Mouse (Mus musculus) liver, embryonic 15.5 days (tissue): Measurements from ENCODE around the gene Nat8f6. TPM values are rescaled to one million over a fixed set of nuclear protein-coding genes. Genes with fewer than 3 reads are reported as not detected.
A peak's percentile ranks its signal among the peaks of the same experiment; 100 is the strongest.
"Not testable (repeated sequence)": the region's sequence is repeated elsewhere in the genome, so short reads cannot be mapped to it uniquely, and the experiment has no call there.

Experiments
- ATAC-seq: fragments of 200-750 bp; cut with Nextera tagmentation; 2 replicates; pipeline ENCODE4 v1.8.0; 2017; ENCODE audit warnings: moderate number of reproducible peaks, mild to moderate bottlenecking, moderate library complexity; ENCODE audit not compliant: insufficient read depth
- H3K27ac ChIP-seq: fragments of 300-500 bp; sonication (generic); replicated peaks from 2 replicates; pipeline ENCODE4 v1.5.1; 2015; ENCODE audit warnings: mild to moderate bottlenecking, inconsistent platforms
- H3K27me3 ChIP-seq: fragments of 300-500 bp; sonication (generic); 2 replicates; pipeline ENCODE4 v1.6.1; 2015; ENCODE audit warnings: mild to moderate bottlenecking, inconsistent platforms
- H3K36me3 ChIP-seq: fragments of 300-500 bp; sonication (generic); replicated peaks from 2 replicates; pipeline ENCODE4 v1.6.1; 2015; ENCODE audit warnings: moderate library complexity, mild to moderate bottlenecking, inconsistent platforms
- H3K4me1 ChIP-seq: fragments of 300-500 bp; sonication (generic); replicated peaks from 2 replicates; pipeline ENCODE4 v1.6.1; 2015; ENCODE audit warnings: inconsistent platforms
- H3K4me2 ChIP-seq: fragments of 300-500 bp; sonication (generic); 2 replicates; pipeline ENCODE4 v1.6.1; 2015; ENCODE audit warnings: moderate library complexity, mild to moderate bottlenecking, inconsistent platforms
- H3K4me3 ChIP-seq: fragments of 300-500 bp; sonication (generic); replicated peaks from 2 replicates; pipeline ENCODE4 v1.5.1; 2015; ENCODE audit warnings: mild to moderate bottlenecking, inconsistent platforms
- H3K9ac ChIP-seq: fragments of 300-500 bp; sonication (generic); 2 replicates; pipeline ENCODE4 v1.6.1; 2015; ENCODE audit warnings: moderate library complexity, mild to moderate bottlenecking, inconsistent platforms
- H3K9me3 ChIP-seq: fragments of 300-500 bp; sonication (generic); replicated peaks from 2 replicates; pipeline ENCODE4 v1.6.1; 2016; ENCODE audit warnings: inconsistent platforms
- WGBS: fragments of 180-500 bp; shearing (Covaris S2); methylation state at CpG from one replicate; pipeline ENCODE4 v1.1.7; 2015; ENCODE audit warnings: mixed read lengths; ENCODE audit not compliant: insufficient replicate concordance; 5-methylcytosine and 5-hydroxymethylcytosine counted together
- polyA plus RNA-seq: library from polyadenylated mRNA; unstranded; fragments of >200 nt; fragmentation: Nextera tagmentation; extraction: Ambion mirVana; gene quantifications from 2 replicates; pipeline ENCODE4 v1.2.1, GENCODE M21; 2015

Gene Nat8f6
- polyA plus RNA-seq, 1 experiment from 2014 or later = not detected

DNA sequence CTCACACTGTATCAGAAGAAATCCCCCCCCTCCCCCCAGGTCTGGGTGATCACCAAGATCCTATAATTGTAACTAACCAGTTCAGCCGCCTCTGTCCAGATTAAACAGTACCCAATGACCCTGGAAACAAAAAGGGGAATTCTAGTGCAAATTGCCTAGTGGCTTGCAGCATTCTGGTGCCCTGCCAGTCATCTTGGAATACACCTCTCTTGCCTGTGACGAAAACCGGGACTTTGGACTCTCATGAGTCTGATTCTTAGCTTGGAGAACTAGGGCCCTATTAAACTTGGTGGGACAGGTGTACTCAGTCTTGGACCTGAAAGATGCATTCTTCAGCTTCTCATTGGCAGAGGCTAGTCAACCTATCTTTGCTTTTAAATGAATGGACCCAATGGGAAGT is 32.7 kb upstream of the Nat8f6 start:
- H3K27ac ChIP-seq = no peak overlapping the region
- ATAC-seq = no peak
- H3K9me3 ChIP-seq = no peaks in the 10 kb centered on the region
- no peak overlapping the region for H3K4me2 ChIP-seq
- no peak overlapping the region for H3K4me3 ChIP-seq
- H3K36me3 ChIP-seq = no peaks in the 10 kb centered on the region
- H3K9ac ChIP-seq = no peak overlapping the region
- 57% methylated on average over 3 of the region's 3 CpGs for WGBS
- H3K27me3 ChIP-seq = no peaks in the 10 kb centered on the region
- H3K4me1 ChIP-seq = 0 out of 2 replicates have a peak, but pooled peaks cover 2% of the 10 kb centered on the region

GRCm38 (mm10) chr6:85851062-85851773 is 30.5 kb upstream of the Nat8f6 start:
- WGBS = 51% methylated on average over 7 of the region's 7 CpGs
- Histone ChIP-seq H3K36me3 (no peaks in the 10 kb centered on the region), H3K4me2 (no peak overlapping the region), H3K4me1 (0 out of 2 replicates have a peak, but pooled peaks cover 2% of the 10 kb centered on the region), H3K9me3 (no peaks in the 10 kb centered on the region), H3K27me3 (no peaks in the 10 kb centered on the region), H3K9ac (no peak overlapping the region), H3K4me3 (no peak overlapping the region), H3K27ac (no peak overlapping the region)
- no peak for ATAC-seq

DNA sequence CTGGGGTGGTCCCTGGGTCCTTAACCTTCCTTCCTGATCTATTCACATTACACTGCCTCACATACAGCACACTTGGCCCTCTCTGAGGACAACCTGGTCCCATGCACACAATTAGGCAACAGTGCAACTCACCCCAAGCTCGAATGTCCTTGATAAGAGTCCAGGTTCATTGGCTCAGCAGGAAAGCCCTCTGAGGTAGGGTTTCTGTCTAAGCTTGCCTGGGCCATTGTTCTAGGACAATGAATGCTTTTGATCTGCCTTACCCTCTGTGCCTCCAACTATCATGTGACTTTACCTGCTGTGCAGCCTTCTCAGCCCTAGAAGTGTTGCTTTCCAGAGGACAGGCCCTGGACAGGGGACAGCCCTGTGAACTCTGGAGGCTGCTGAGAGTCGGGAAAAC is 28.5 kb upstream of the Nat8f6 start:
- no peak overlapping the region for H3K4me3 ChIP-seq
- H3K36me3 ChIP-seq = no peaks in the 10 kb centered on the region
- no peak overlapping the region for H3K9ac ChIP-seq
- H3K27ac ChIP-seq = no peak overlapping the region
- ATAC-seq = no peak
- 25% methylated on average over 2 of the region's 2 CpGs for WGBS
- 0 out of 2 replicates have a peak, but pooled peaks cover 2% of the 10 kb centered on the region for H3K4me1 ChIP-seq
- no peaks in the 10 kb centered on the region for H3K9me3 ChIP-seq
- H3K4me2 ChIP-seq = no peak overlapping the region
- no peaks in the 10 kb centered on the region for H3K27me3 ChIP-seq

GRCm38 (mm10) chr6:85848140-85848539 is 27.4 kb upstream of the Nat8f6 start:
- ATAC-seq = no peak
- Histone ChIP-seq H3K9ac (no peak overlapping the region), H3K4me3 (no peak overlapping the region), H3K27me3 (no peaks in the 10 kb centered on the region), H3K4me2 (no peak overlapping the region), H3K9me3 (no peaks in the 10 kb centered on the region), H3K4me1 (no peaks in the 10 kb centered on the region), H3K36me3 (no peaks in the 10 kb centered on the region), H3K27ac (no peak overlapping the region)
- 70% methylated on average over 4 of the region's 4 CpGs for WGBS

- no peaks in the 10 kb centered on the region for H3K36me3 ChIP-seq
- no peak overlapping the region for H3K27ac ChIP-seq
- H3K4me2 ChIP-seq = no peak overlapping the region
- no peak overlapping the region for H3K4me3 ChIP-seq
- H3K27me3 ChIP-seq = no peaks in the 10 kb centered on the region
- H3K4me1 ChIP-seq = no peaks in the 10 kb centered on the region
- no peak for ATAC-seq
- H3K9ac ChIP-seq = no peak overlapping the region
- WGBS = 17% methylated on average over 1 of the region's 1 CpGs
- H3K9me3 ChIP-seq = no peaks in the 10 kb centered on the region
Observed at GRCm38 (mm10) chr6:85846921-85847320, 26.2 kb upstream of the Nat8f6 start.

DNA sequence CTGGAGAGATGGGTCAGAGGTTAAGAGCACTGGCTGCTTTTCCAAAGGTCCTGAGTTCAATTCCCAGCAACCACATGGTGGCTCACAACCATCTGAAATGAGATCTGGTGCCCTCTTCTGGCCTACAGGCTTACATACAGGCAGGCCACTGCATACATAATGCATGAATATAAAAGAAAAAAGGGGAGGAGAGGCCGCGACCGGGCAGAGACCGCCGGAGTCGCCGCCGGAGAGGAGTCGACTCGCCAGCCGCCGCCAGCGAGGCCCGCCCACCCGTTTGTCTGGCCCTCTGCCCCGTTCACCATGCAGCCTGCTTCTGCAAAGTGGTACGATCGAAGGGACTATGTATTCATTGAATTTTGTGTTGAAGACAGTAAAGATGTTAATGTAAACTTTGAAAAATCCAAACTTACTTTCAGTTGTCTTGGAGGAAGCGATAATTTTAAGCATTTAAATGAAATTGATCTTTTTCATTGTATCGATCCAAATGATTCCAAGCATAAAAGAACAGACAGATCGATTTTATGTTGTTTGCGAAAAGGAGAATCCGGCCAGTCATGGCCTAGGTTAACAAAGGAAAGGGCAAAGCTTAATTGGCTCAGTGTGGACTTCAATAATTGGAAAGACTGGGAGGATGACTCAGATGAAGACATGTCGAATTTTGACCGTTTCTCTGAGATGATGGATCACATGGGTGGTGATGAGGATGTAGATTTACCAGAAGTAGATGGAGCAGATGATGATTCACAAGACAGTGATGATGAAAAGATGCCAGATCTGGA is 23.1 kb upstream of the Nat8f6 start:
- H3K4me1 ChIP-seq, H3K9me3 ChIP-seq, H3K36me3 ChIP-seq, ATAC-seq, H3K4me2 ChIP-seq, H3K27ac ChIP-seq, H3K4me3 ChIP-seq, H3K27me3 ChIP-seq, H3K9ac ChIP-seq: not testable (repeated sequence)
- WGBS = 64% methylated on average over 25 of the region's 25 CpGs

GRCm38 (mm10) chr6:85839982-85840381 is 19.2 kb upstream of the Nat8f6 start:
- Histone ChIP-seq H3K4me2 (no peak overlapping the region), H3K4me3 (no peak overlapping the region), H3K27me3 (no peaks in the 10 kb centered on the region), H3K27ac (no peak overlapping the region), H3K4me1 (no peaks in the 10 kb centered on the region), H3K9ac (no peak overlapping the region), H3K9me3 (no peaks in the 10 kb centered on the region), H3K36me3 (no peaks in the 10 kb centered on the region)
- 47% methylated on average over 4 of the region's 4 CpGs for WGBS
- ATAC-seq = no peak

DNA sequence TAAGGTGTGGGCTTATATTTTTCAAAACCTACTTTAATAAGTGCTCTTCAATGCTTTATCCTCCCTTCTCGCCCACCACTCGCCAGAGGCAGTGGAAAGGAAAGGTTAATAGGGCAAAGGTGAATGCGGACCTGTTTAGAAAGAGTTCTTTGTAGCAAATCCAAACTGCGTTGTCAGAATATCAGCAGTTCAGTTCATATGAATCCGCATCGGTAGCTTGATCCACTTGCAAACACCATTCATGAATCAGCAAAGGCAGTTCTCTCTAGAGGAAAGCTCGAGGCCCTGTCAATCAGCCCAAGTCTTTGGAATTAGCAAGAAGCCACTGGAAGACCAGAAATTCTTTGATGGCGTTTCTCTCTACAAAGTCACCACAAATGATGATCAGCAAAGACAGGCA is 17.9 kb upstream of the Nat8f6 start:
- no peak overlapping the region for H3K4me2 ChIP-seq
- no peaks in the 10 kb centered on the region for H3K9me3 ChIP-seq
- no peak for ATAC-seq
- H3K27ac ChIP-seq = no peak overlapping the region
- no peak overlapping the region for H3K9ac ChIP-seq
- H3K4me1 ChIP-seq = no peaks in the 10 kb centered on the region
- H3K36me3 ChIP-seq = no peaks in the 10 kb centered on the region
- no peak overlapping the region for H3K4me3 ChIP-seq
- no peaks in the 10 kb centered on the region for H3K27me3 ChIP-seq
- 65% methylated on average over 8 of the region's 8 CpGs for WGBS

DNA sequence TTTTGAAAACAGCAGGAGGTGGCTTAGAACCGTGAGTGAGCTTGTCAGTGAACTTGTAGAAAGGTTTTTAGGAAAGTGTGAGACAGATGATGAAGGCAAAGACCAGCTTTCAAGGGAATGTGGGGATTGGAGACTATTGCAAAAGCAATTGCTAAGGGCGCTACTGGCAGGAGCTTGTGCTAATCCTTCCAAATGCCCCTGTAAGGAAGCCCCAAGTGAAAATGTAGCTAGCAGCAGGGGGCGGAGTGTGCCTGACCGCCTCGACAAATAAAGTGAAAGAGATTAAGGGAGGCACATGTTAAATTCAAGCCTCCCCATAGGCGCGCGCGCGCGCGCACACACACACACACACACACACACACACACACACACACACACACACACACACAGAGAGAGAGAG is 16.6 kb upstream of the Nat8f6 start:
- not testable (repeated sequence) for H3K9ac ChIP-seq, ATAC-seq, H3K36me3 ChIP-seq, H3K4me3 ChIP-seq, H3K4me1 ChIP-seq, H3K27ac ChIP-seq, H3K27me3 ChIP-seq, H3K9me3 ChIP-seq
- WGBS = 33% methylated on average over 12 of the region's 12 CpGs
- H3K4me2 ChIP-seq = peak overlapping the region; percentile 25

DNA sequence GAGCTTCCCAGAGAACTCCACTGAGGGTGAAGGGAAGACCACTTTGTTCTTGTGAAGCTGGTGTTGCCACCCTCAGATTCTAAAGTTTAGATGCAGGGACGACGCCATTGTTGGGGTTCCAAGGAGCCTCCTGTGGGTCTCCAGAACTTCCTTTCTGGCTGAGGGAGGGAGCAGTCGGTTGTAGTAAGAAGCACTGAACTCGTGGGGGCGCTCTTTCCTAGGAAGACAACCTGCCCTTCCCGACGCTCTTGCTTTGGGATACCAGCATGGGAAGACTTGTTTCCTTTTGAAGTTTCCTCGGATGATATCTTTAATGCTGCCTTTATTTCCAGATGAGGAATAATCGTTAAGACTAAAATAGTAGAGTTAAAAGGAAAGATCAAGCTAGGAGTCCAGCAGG is 16.1 kb upstream of the Nat8f6 start:
- not testable (repeated sequence) for H3K9ac ChIP-seq, H3K4me3 ChIP-seq, H3K9me3 ChIP-seq, ATAC-seq, H3K36me3 ChIP-seq, H3K27ac ChIP-seq, H3K27me3 ChIP-seq, H3K4me1 ChIP-seq
- WGBS = 12% methylated on average over 8 of the region's 9 CpGs
- 0 out of 2 replicates have a peak overlapping the region, but pooled peaks have one; percentile 25 for H3K4me2 ChIP-seq

DNA sequence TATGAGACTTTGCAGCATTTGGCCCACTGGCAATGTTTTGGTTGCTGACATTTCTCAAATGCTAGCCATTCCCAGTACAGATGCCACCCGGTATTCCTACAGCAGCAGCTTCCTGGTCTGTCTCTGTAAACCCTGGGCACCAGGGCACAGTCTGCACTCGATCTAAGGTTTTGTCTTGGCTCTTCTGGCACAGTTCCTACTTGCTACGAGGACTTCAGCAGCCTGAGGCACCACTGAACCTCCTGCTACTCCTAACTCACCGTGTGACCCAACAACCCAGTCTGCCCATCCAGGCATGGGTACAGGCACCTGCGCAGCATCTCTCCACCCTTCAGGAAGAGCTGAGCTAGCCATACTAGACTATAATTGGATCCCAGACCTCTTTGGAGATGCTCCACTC is 15.3 kb upstream of the Nat8f6 start:
- not testable (repeated sequence) for H3K9me3 ChIP-seq, H3K4me2 ChIP-seq, H3K4me3 ChIP-seq, H3K27me3 ChIP-seq, H3K9ac ChIP-seq, H3K36me3 ChIP-seq, H3K27ac ChIP-seq, ATAC-seq, H3K4me1 ChIP-seq
- WGBS = 52% methylated on average over 5 of the region's 5 CpGs
